Mouse (Mus musculus) megakaryocyte-erythroid progenitor cell, adult 5-6 weeks (primary cell): Measurements from ENCODE around the gene Dennd4b. TPM values are rescaled to one million over a fixed set of nuclear protein-coding genes. Genes with fewer than 3 reads are reported as not detected.

Experiments used
- ATAC-seq: replicated peaks from 2 replicates; pipeline ENCODE4 v1.8.0; 2016; ENCODE audit warnings: mild to moderate bottlenecking, inconsistent platforms; ENCODE audit not compliant: severe bottlenecking, poor library complexity, low FRiP score, low TSS enrichment
- total RNA-seq, 2 experiments: library from RNA; stranded (forward) in 1 of 2; stranded (reverse) in 1 of 2; fragments of 200-1000, 215-1000 nt in 1 of 2; fragments of >200 nt in 1 of 2; fragmentation: Nextera tagmentation in 1 of 2; gene quantifications; 2 replicates each; pipeline ENCODE4 v1.2.3; 2014 to 2017

Dennd4b gene
- total RNA-seq, 2 experiments from 2014 or later, result 21.5 to 32.4 TPM

- ATAC-seq, result no peak
These were observed 58.1 kb downstream of the Dennd4b start for GRCm38 (mm10) chr3:90323119-90323518.

Other genes starting within 250 kb of the Dennd4b start
- gene 4933434E20Rik, start 213.5 kb upstream of the Dennd4b start, total RNA-seq (2014; fragmentation: Nextera tagmentation), result 47.5 and 67.7 TPM in 2 replicates
- gene 4933434E20Rik, start 213.5 kb upstream of the Dennd4b start, total RNA-seq (2017), result 42.7 and 55.0 TPM in 2 replicates
- 319 and 326 TPM in 2 replicates for gene Ubap2l, start 212.6 kb upstream of the Dennd4b start, total RNA-seq (2014; fragmentation: Nextera tagmentation)
- gene Ubap2l, start 212.6 kb upstream of the Dennd4b start, total RNA-seq (2017), result 151 and 159 TPM in 2 replicates
- gene Tpm3, start 192.5 kb upstream of the Dennd4b start, total RNA-seq (2014; fragmentation: Nextera tagmentation), result 192 and 222 TPM in 2 replicates
- 375 and 390 TPM in 2 replicates for gene Tpm3, start 192.5 kb upstream of the Dennd4b start, total RNA-seq (2017)
- gene Nup210l, start 161.1 kb upstream of the Dennd4b start, total RNA-seq (2014; fragmentation: Nextera tagmentation), result 0.05 TPM in 1 of 2 replicates, not detected in the other
- not detected in 2 replicates for gene Nup210l, start 161.1 kb upstream of the Dennd4b start, total RNA-seq (2017)
- gene Rps27, start 51.5 kb upstream of the Dennd4b start, total RNA-seq (2014; fragmentation: Nextera tagmentation), result 6,200 and 6,584 TPM in 2 replicates
- 4,833 and 5,025 TPM in 2 replicates for gene Rps27, start 51.5 kb upstream of the Dennd4b start, total RNA-seq (2017)
- 4.0 TPM in 1 of 2 replicates, not detected in the other for gene Rab13, start 51.5 kb upstream of the Dennd4b start, total RNA-seq (2014; fragmentation: Nextera tagmentation)
- 0.38 and 0.72 TPM in 2 replicates for gene Rab13, start 51.5 kb upstream of the Dennd4b start, total RNA-seq (2017)
- gene Jtb, start 33.6 kb upstream of the Dennd4b start, total RNA-seq (2014; fragmentation: Nextera tagmentation), result 72.0 and 95.1 TPM in 2 replicates
- 38.3 and 48.5 TPM in 2 replicates for gene Jtb, start 33.6 kb upstream of the Dennd4b start, total RNA-seq (2017)
- not detected in 2 replicates for gene Creb3l4, start 21.7 kb upstream of the Dennd4b start, total RNA-seq (2014; fragmentation: Nextera tagmentation)
- not detected in 2 replicates for gene Creb3l4, start 21.7 kb upstream of the Dennd4b start, total RNA-seq (2017)
- 21.9 and 23.2 TPM in 2 replicates for gene Slc39a1, start 17.0 kb upstream of the Dennd4b start, total RNA-seq (2014; fragmentation: Nextera tagmentation)
- gene Slc39a1, start 17.0 kb upstream of the Dennd4b start, total RNA-seq (2017), result 27.2 and 36.8 TPM in 2 replicates
- 33.0 and 45.4 TPM in 2 replicates for gene Crtc2, start 11.0 kb upstream of the Dennd4b start, total RNA-seq (2014; fragmentation: Nextera tagmentation)
- gene Crtc2, start 11.0 kb upstream of the Dennd4b start, total RNA-seq (2017), result 5.6 and 10.8 TPM in 2 replicates
- gene Gatad2b, start 28.0 kb downstream of the Dennd4b start, total RNA-seq (2014; fragmentation: Nextera tagmentation), result 65.5 and 68.0 TPM in 2 replicates
- 23.8 and 28.5 TPM in 2 replicates for gene Gatad2b, start 28.0 kb downstream of the Dennd4b start, total RNA-seq (2017)
- 1.7 and 7.3 TPM in 2 replicates for gene Slc27a3, start 124.8 kb downstream of the Dennd4b start, total RNA-seq (2014; fragmentation: Nextera tagmentation)
- 0.28 and 0.72 TPM in 2 replicates for gene Slc27a3, start 124.8 kb downstream of the Dennd4b start, total RNA-seq (2017)
- gene Ints3, start 168.4 kb downstream of the Dennd4b start, total RNA-seq (2014; fragmentation: Nextera tagmentation), result 39.0 and 39.3 TPM in 2 replicates
- gene Ints3, start 168.4 kb downstream of the Dennd4b start, total RNA-seq (2017), result 16.4 and 23.2 TPM in 2 replicates
- 0.22 TPM in 1 of 2 replicates, not detected in the other for gene Npr1, start 200.7 kb downstream of the Dennd4b start, total RNA-seq (2014; fragmentation: Nextera tagmentation)
- gene Npr1, start 200.7 kb downstream of the Dennd4b start, total RNA-seq (2017), result not detected in 2 replicates
- 113 and 117 TPM in 2 replicates for gene Ilf2, start 210.9 kb downstream of the Dennd4b start, total RNA-seq (2014; fragmentation: Nextera tagmentation)
- gene Ilf2, start 210.9 kb downstream of the Dennd4b start, total RNA-seq (2017), result 236 and 240 TPM in 2 replicates
- 37.0 and 38.1 TPM in 2 replicates for gene Snapin, start 225.8 kb downstream of the Dennd4b start, total RNA-seq (2014; fragmentation: Nextera tagmentation)
- gene Snapin, start 225.8 kb downstream of the Dennd4b start, total RNA-seq (2017), result 19.5 and 48.6 TPM in 2 replicates
- 122 and 154 TPM in 2 replicates for gene Chtop, start 244.3 kb downstream of the Dennd4b start, total RNA-seq (2014; fragmentation: Nextera tagmentation)
- 118 and 119 TPM in 2 replicates for gene Chtop, start 244.3 kb downstream of the Dennd4b start, total RNA-seq (2017)
- gene S100a1, start 249.2 kb downstream of the Dennd4b start, total RNA-seq (2014; fragmentation: Nextera tagmentation), result 27.2 and 33.2 TPM in 2 replicates
- gene S100a1, start 249.2 kb downstream of the Dennd4b start, total RNA-seq (2017), result 55.0 and 57.4 TPM in 2 replicates
- gene S100a13, start 249.2 kb downstream of the Dennd4b start, total RNA-seq (2014; fragmentation: Nextera tagmentation), result 14.8 and 33.6 TPM in 2 replicates
- 36.2 and 58.0 TPM in 2 replicates for gene S100a13, start 249.2 kb downstream of the Dennd4b start, total RNA-seq (2017)